In genomic region chr11:22860335-22861227, GRCm38 (mm10) we compare ENCODE assay signal across 8 mouse cellular contexts. TPM values are rescaled to one million over a fixed set of nuclear protein-coding genes. Genes with fewer than 3 reads are reported as not detected.
DNase-seq lines count a peak whose midpoint lies in the region; ATAC-seq and TF ChIP-seq lines count a peak whose summit lies in the region.

TSS of gene B3gnt2 (minus strand) at chr11:22860961.

- ATAC-seq in intestine, embryonic 15.5 days = peak; percentile 62
- peak; percentile 22 for ATAC-seq in liver, postnatal 0 days
- no peak for ATAC-seq in neural tube, embryonic 15.5 days (ENCODE audit: low FRiP score)

- peak within 1 kb of the TSS; percentile 66 for H3K4me3 ChIP-seq in bone marrow, adult 2 months (replicated peaks; ENCODE audit: control insufficient read depth, low read depth, low read length)
- H3K4me3 ChIP-seq in intestine, embryonic 15.5 days (replicated peaks) = peak within 1 kb of the TSS; percentile 75
- H3K4me3 ChIP-seq in liver, postnatal 0 days (ENCODE audit: low read depth, low read length) = peak within 1 kb of the TSS; percentile 94
- peak within 1 kb of the TSS; percentile 63 for H3K4me3 ChIP-seq in neural tube, embryonic 15.5 days (replicated peaks)

- H3K4me2 ChIP-seq in intestine, embryonic 15.5 days (replicated peaks) = peak within 1 kb of the TSS; percentile 93
- H3K4me2 ChIP-seq in liver, postnatal 0 days (ENCODE audit: low read depth, low read length) = peak within 1 kb of the TSS; percentile 91
- H3K4me2 ChIP-seq in neural tube, embryonic 15.5 days = peak within 1 kb of the TSS; percentile 99

- no peak for TF ChIP-seq EP300 in liver, postnatal 0 days (IDR thresholded peaks at IDR 0.05; ENCODE audit: low read depth)

- TF ChIP-seq CTCF in bone marrow, adult 2 months (IDR thresholded peaks at IDR 0.05; ENCODE audit: control insufficient read depth, insufficient read depth, low read length) = no peak
- TF ChIP-seq CTCF in liver, postnatal 0 days (IDR thresholded peaks at IDR 0.05; ENCODE audit: low read depth) = no peak

- intact Hi-C loops in left cerebral cortex, postnatal 14 days (cut with DNase I) = no loop called here

- peak within 1 kb of the TSS; percentile 74 for H3K9ac ChIP-seq in intestine, embryonic 15.5 days
- peak within 1 kb of the TSS; percentile 94 for H3K9ac ChIP-seq in liver, postnatal 0 days (replicated peaks)
- peak within 1 kb of the TSS; percentile 55 for H3K9ac ChIP-seq in neural tube, embryonic 15.5 days (replicated peaks)

- no peaks in the 10 kb centered on the region for H3K36me3 ChIP-seq in intestine, embryonic 15.5 days
- no peaks in the 10 kb centered on the region for H3K36me3 ChIP-seq in liver, postnatal 0 days (replicated peaks; ENCODE audit: insufficient read depth, low read length)
- no peaks in the 10 kb centered on the region for H3K36me3 ChIP-seq in neural tube, embryonic 15.5 days

- H3K9me3 ChIP-seq in intestine, embryonic 15.5 days = no peaks in the 10 kb centered on the region
- H3K9me3 ChIP-seq in liver, postnatal 0 days (ENCODE audit: low read length) = no peaks in the 10 kb centered on the region
- H3K9me3 ChIP-seq in neural tube, embryonic 15.5 days (replicated peaks) = no peaks in the 10 kb centered on the region

- 9% methylated on average over 41 of the region's 41 CpGs for WGBS in bone marrow, adult 2 months
- 7% methylated on average over 41 of the region's 41 CpGs for WGBS in intestine, embryonic 15.5 days
- 7% methylated on average over 41 of the region's 41 CpGs for WGBS in liver, postnatal 0 days (ENCODE audit: insufficient replicate concordance)
- 6% methylated on average over 41 of the region's 41 CpGs for WGBS in neural tube, embryonic 15.5 days

- H3K27ac ChIP-seq in bone marrow, adult 2 months (ENCODE audit: control insufficient read depth, insufficient read depth, low read depth, low read length, poor library complexity) = peak within 1 kb of the TSS; percentile 92
- peak within 1 kb of the TSS; percentile 86 for H3K27ac ChIP-seq in intestine, embryonic 15.5 days
- peak within 1 kb of the TSS; percentile 96 for H3K27ac ChIP-seq in liver, postnatal 0 days (ENCODE audit: low read depth)
- H3K27ac ChIP-seq in neural tube, embryonic 15.5 days (replicated peaks) = peak within 1 kb of the TSS; percentile 64

- peaks cover 4% of the 10 kb centered on the region; the same call in 1 of the 2 replicates for H3K4me1 ChIP-seq in bone marrow, adult 2 months (ENCODE audit: control insufficient read depth, insufficient read depth, low read length)
- peaks cover 17% of the 10 kb centered on the region for H3K4me1 ChIP-seq in intestine, embryonic 15.5 days (replicated peaks)
- H3K4me1 ChIP-seq in liver, postnatal 0 days (ENCODE audit: insufficient read depth) = peaks cover 29% of the 10 kb centered on the region
- H3K4me1 ChIP-seq in neural tube, embryonic 15.5 days = peaks cover 27% of the 10 kb centered on the region

- no peak for DNase-seq in left cerebral cortex, adult 18-20 months (ENCODE audit: low spot score in 2 of 2)
- DNase-seq in left cerebral cortex, postnatal 14 days (ENCODE audit: low spot score in 2 of 2) = no peak
- DNase-seq in gastrocnemius, postnatal 25 days = peak; percentile 50
- DNase-seq in liver, postnatal 0 days = peak; percentile 67
- no peak for DNase-seq in Muller cell, postnatal 12 days (ENCODE audit: inconsistent ontology term)

- H3K27me3 ChIP-seq in intestine, embryonic 15.5 days (replicated peaks) = peaks cover 9% of the 10 kb centered on the region; the same call in 1 of the 2 replicates
- no peaks in the 10 kb centered on the region for H3K27me3 ChIP-seq in liver, postnatal 0 days (ENCODE audit: insufficient read depth, low read length)
- peaks cover 63% of the 10 kb centered on the region for H3K27me3 ChIP-seq in neural tube, embryonic 15.5 days (replicated peaks)

- 0 out of 2 replicates have a peak, but pooled peaks have one; percentile 36 for TF ChIP-seq POLR2A in bone marrow, adult 2 months (IDR thresholded peaks at IDR 0.05; ENCODE audit: borderline replicate concordance, control insufficient read depth, low read depth, low read length)

RNA-seq across cellular contexts. Expression of gene B3gnt2, which starts in this region (rescaled TPM):
- 10 to 100 TPM; 13.5 to 19.3 TPM for total RNA-seq in left cerebral cortex, adult 18-20 months (2021)
- total RNA-seq in left cerebral cortex, postnatal 14 days (2021) = 10 to 100 TPM in 1 of 2 experiments, 1 to 10 TPM in 1; 7.9 to 14.4 TPM
- 0.54 and 6.2 TPM in 2 replicates for polyA plus RNA-seq in bone marrow, adult 2 months (2011; ENCODE audit: insufficient read depth, insufficient read length, low replicate concordance, missing spikeins)
- total RNA-seq in gastrocnemius, postnatal 25 days (2021) = 1 to 10 TPM; 2.1 to 2.4 TPM
- polyA plus RNA-seq in intestine, embryonic 15.5 days (2015; fragmentation: Nextera tagmentation; extraction: Ambion mirVana) = 8.8 and 11.9 TPM in 2 replicates
- polyA plus RNA-seq in liver, postnatal 0 days (2015; fragmentation: Nextera tagmentation; extraction: Ambion mirVana) = 10.0 and 10.8 TPM in 2 replicates
- 2.3 and 5.5 TPM in 2 replicates for polyA plus RNA-seq in neural tube, embryonic 15.5 days (2015; fragmentation: Nextera tagmentation; extraction: Ambion mirVana)

Comparison
In these comparisons a context has a peak if more than half of its experiments do, and no peak if none do; other contexts are left out.
1. DNase-seq: peak in gastrocnemius, postnatal 25 days (single experiment) and liver, postnatal 0 days (single experiment); none in left cerebral cortex, adult 18-20 months (0 of 2), left cerebral cortex, postnatal 14 days (0 of 2) and Muller cell, postnatal 12 days (single experiment).
2. Peak in every context shown above with its lines, with median percentiles within 50 percentile points of each other: H3K27ac ChIP-seq, H3K4me3 ChIP-seq, H3K4me2 ChIP-seq and H3K9ac ChIP-seq.